Mouse (Mus musculus): ENCODE data around the gene Eid1.

The Eid1 gene

DNA sequence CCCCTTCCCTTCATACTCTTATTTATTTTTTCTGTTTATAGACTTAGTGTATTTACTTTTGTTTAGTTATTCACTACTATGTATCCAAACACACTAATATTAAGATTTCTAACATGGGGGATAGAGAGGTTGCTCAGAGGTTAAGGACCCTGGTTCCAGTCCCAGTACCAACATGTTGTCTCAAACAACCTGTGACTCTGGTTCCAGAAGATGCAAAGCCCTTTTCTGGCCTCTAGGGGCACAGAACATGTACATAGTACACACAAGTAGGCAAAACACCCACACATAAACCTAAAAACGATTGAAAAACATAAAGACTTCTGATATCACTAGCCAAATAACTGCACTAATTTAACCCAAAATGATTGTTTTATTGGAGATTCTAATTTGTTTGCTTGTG, 2.0 kb upstream of the Eid1 start:
- DNase-seq: peak; percentile 28

DNA sequence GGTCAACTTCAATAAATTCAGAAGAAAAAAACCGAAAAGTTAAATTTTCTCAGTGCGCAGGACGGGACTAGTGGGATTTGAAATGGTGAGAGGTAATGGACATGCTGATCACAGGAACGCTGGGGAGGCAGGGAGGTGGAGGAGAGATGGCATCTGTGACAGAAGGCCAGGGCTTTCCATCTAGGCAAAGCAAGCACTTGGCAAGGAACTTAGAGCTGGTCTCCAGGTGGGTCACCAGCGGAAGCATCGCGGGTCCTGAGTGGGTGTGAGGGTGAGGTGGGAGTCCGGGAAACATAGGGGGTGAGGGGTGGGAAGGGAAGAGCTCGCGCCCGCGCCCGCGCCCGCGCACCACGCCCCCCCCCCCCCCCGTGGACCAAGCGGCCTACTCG, 333 bp upstream of the Eid1 start:
- DNase-seq: no peak

DNA sequence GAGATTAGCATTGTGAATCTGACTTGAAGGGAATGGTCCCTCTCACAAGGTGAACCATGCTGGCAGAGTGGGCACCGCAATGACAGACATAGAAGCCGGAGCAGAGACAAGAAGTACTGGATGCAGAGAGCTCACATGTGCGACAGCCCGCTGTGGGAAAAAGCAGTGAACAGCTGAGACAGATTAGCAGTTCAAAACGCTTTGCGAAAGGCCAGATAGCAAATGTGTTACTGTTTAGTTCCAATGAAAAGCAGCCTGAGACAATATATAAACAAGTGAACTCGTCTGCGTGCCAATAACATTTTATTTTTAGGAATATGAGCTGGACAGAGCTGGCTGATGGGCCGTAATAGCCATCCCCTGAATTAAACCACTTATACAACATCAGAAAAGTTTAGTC, 8.9 kb downstream of the Eid1 start:
- DNase-seq: peak; percentile 63

DNA sequence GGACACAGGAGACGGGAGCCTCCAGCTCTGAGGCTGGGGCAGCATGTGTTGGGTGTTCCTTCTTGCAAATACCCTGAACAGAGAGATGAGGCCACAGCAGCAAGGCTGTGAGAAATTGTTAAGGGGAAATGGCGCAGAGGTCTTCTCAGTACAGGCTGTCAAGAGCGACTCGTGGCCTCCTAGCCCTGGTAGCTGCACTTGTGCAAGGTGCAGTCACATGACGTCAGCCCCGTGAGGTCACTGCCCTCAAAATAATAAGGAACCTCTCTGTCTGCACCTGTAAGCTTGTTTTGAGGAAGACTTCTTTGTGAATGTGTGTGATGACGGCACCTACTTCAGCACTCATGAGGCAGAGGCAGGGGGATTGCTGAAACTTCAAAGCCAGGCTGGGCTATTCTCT, 11.0 kb downstream of the Eid1 start:
- DNase-seq: no peak

DNA sequence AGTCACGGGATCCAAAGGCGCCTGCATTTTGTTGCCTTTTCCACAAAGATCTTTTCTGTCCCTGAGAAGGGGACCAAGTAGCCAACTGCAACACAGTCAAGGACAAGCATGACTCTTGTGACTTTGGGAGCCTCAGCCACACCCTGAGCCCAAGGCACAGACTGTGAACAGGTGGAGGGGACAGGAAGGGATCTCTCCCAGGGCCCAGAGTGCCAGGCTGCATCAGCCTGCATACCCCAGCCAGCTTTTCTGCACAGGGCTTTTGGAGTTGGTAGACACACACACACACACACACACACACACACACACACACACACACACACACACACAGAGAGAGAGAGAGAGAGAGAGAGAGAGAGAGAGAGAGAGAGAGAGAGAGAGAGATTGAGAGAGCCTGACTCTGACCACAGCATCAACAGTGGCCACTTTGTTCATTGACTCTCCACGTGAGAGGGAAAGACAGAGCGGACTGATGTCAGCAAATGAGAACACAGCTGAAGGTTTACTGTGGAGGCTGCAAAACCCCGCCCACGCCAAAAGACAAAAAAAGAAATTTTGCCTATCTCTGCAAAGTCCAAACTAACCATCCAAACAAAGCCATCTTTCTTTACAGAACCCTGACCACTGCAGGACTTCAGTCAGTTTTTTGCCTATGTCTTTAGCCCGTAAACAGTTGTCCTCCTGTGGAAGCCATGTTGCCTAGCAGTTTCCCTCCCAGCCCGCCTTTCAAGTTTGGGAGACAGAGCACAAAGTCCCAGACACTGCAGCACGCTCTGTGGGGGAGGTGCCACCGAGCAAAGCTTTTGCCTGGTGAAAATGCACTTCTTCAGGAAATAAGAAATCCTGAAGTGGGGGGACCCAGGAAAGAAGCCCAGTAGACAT, 11.9 kb downstream of the Eid1 start:
- DNase-seq: peak; percentile 39

DNA sequence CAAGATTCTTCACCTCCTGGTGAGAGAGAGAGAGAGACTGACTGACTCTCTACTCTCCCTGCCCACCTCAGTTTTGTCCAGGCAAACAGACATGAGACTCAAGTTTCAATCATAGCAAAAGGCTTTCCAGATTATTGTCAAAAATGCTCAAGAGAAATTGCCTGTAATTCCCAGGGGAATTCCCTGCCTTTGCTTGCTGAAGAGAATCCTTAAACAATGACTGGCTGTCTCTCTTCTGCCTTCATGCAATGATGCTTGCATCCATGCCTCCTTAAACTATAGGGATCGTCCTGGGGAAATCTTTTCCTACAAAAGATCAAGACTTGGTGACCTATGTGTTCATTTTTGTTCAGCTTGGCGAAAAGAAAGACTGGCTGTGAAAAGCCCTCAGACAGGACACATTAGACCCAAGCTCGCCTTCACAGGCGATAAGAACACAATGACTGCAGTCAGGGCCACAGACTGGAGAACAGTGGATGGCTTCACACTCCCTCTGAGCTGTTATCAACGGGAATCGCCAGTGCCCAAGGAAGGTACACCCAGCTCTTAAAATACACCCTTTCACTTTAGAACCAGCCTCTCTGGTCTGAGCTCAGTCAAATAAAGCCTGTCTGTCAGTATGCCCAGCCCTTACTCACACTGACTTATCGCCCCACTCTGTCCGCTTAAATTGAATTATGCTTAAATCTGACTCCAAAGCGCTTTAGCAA, 12.7 kb downstream of the Eid1 start:
- DNase-seq: peak; percentile 21

DNA sequence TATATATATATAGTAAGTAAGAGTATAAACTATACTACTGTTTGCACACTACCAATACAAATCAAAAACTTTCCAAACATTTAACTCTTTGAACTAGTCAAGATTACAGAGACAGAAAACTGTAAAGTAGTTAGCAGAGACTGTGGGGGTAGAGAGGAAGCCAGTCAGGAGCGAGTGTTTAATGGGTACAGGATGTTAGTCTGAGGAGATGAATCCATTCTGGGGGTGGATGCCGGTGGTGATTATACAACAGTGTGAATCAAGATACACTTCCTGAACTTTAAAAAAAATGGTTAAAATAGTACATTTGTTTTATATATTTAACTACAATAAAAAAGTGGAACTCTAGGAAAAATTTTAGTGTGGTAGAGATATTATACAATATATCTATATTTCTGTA, 19.1 kb downstream of the Eid1 start:
- no peak for DNase-seq

DNA sequence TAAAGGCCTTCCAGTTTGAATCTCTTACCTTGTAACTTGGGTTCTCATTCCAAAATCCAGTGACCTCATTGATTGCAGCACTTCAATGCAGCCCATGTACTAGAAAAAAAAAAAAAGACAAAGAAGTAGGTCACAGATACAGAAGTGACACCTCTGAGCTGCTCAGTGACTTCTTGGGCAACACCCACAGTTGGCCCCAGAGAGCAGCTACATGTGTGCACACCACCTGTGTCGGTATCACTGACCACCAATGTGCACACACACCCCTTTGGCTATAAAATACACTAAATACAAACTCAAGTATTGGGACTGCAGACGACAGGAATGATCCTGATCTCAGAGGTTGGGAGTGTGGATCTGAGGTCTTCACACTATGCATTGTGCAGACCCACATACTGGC, 21.9 kb downstream of the Eid1 start:
- DNase-seq: no peak

DNA sequence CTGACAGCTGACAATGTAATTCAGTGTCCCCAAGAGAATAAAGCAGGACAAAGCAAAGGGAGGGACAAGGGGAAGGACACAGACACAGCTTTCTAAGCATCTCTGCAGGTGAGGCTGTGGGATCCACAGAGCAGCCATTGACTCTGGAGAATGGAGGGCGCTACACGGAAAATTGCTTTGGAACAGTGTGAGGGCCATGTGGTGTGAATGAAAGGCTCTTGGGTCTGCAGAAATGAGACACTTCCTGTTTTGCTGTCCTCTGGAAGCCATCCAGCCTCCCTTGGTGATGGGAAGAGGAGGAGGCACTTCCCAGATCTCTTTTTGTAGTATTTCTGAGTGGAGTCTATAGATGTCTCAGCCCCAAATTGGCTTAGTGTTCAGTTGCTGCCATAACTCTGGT, 23.3 kb downstream of the Eid1 start:
- DNase-seq: no peak

DNA sequence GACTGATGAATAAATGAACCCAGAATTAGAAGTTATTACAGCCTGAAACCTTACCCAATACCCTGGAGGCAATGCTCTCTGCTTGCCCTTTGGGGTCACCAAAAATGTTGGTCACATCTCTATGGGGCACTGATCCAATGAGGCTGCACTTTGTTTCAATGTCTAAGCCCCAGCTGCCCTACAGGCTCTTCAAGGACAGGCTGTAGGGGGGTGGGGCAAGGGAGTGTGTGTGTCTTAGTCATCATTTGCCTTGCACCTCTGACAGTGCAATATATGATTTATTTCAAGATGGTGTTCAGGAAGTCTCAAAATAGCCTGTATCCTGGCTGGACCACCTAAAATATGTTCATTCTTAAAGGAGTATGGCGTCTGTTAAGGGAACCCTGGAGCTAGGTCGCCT, 28.7 kb downstream of the Eid1 start:
- DNase-seq: no peak

DNA sequence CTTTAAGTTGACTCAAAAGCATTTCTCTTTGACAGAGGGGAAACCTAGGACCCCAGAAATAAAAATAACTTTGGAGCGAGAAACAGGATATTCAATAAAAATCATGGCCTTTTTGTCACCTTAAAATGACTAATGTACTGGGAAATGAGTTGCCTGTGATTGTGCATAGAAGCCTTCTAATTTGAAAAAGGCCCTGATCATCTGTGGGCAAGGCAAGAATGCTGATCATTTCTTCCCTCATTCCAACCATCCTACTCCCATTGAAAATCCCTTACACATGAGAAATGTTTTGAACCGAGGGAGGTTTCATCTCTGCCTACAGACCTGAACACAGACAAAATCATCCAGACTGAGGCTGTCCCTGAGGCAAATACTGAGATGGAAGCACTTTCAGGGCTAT, 30.0 kb downstream of the Eid1 start:
- no peak for DNase-seq

DNA sequence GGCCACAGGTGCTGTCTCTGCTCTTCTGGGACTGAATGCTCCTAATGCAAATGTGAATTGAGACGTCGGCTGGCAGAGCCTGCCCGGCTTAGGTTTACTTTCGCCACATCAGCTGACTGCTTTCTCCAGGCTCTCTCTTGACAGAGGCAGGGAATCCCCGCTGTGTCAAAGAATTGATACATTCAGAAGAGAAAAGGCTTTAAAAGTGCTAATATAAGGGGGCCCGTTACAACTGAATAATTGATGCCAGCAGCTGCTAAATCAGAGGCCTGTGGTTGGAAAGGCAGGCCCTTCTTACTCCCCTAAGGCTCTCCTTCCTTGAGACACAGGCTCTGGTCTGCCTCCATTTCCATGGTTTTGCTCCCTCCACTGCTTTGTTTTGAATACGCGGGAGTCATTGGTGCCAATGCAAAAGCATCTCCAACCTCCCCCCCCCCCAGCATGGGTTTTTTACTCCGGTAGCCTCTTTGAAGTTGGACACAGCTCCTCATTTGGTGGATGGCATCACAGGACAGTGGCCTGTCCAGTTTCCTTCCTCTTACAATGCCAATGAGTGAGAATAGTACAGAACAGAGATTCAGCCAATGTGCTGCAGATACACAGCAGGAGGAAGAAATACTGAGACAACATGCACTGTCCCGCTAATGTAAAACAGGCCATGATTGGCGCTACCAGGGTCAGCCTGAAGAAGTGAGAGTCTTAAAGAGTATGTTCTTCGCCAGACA, 32.2 kb downstream of the Eid1 start:
- DNase-seq: peak; percentile 62

DNA sequence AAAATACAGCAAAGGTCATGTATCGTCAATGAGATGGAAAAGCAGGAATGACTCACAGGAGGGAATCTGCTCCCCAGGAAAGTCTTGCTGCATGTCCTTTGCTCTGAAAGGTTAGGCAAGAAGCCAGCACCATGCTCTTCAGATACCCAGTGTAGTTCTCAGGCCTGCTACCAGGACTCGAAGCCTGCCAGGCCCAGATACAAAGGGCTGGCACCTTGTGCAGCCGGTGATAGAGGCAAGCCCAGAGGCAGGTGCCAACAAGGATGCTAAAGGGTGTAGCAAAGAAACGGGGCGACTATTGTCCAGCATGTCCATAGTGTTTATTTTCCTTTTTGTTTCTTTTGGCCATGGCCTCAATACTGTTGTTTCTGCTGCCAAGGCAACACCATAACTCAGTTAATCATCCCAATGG, 33.6 kb downstream of the Eid1 start:
- no peak for DNase-seq

DNA sequence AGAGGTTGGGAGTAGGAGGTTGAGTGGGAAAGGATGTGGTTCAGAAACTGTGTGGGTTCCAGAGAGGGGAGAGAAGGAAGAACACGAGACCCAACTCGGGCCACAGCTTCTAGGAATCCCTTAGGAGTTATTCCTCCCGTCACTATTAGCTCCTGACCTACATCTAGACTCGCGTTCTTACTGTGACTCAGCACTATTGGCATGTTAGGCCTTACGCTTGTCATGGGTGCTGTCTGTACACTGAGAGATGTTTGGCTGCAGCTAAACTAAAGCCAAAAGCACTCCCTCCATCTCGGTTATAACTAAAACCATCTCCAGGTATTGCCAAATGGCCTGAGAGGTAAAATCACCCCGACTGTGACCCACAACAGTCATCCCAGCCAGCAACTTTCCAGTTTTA, 43.7 kb downstream of the Eid1 start:
- DNase-seq: no peak

DNA sequence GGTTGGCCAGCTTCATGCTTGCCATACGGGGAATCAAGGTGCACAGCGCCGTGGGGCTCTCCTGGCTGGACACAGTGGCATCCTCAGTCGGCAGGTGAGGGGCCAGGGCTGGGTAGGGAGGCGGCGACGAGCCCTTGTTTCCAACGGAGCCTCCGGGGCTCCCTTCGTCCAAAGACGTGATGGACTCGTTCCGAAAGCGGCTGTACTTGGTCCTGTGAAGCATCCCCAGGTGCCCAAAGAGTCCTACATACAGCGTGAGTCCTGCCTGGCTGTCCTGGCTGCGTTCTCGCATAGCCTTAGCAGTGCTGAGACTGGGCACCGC, 50.2 kb downstream of the Eid1 start:
- DNase-seq: no peak

DNA sequence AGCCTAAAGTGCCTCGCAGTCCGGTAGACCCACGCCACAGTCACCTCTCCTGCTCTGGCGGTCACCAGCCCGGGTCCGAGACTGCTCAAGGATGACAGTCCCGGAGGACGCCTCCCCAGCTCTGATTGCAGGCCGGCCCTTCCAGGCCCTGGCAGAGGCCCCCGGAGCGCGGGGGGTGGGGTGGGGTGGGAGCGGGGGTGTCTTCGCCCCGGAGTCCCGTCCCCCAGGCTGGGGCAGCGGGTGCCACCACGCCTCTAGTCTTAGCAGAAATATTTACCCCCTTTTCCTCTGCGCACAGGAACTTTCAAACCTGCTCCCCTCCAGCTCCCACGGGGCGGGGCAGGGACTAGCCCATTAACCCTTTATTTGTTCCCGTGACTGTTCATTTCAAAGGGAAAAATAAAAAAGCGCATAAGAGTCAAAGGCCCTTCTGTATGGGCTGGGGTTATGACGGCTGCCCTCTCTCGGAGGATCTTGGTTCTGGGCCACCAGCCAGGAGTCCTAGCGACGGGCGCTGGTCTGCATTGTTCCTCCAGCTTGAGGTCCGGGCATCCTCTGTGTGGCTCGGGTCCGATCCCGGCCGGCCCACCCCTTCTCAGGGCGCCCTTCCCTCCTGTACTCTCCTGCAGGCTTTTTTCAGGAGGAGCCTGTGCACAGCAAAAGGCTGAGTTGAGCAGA, 50.7 kb downstream of the Eid1 start:
- DNase-seq: peak; percentile 65

DNA sequence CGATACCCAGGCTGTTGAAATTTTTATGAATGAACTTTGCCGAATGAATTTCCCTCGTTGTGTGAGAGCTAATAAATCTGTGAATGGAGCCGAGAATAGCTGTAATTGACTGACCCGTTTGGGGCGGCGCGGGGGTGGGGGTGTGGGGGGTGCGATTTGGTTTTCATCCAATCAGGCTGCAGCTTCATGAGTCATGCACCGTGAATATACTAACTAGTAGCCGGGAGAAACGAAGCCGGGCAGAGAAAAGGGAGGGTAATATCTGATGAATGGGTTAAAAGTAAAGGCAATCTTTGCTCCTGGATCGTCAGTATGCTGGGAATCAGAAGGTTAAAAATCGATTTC, 51.2 kb downstream of the Eid1 start, which contains the start of gene Shc4:
TSS of gene Shc4 (minus strand) at position 63 of the 345 bp plus-strand sequence.
- DNase-seq: peak; percentile 74

Data from embryo, embryonic 11 days (tissue).